Mouse (Mus musculus) liver, postnatal 0 days (tissue): ENCODE measurements around the gene Gm47283. TPM values are rescaled to one million over a fixed set of nuclear protein-coding genes. Genes with fewer than 3 reads are reported as not detected.
"Not testable (repeated sequence)": the region's sequence is repeated elsewhere in the genome, so short reads cannot be mapped to it uniquely, and the experiment has no call there.

Experiments
- ATAC-seq: fragments of 200-750 bp; cut with Nextera tagmentation; 2 replicates; pipeline ENCODE4 v1.8.0; 2017; ENCODE audit warnings: mild to moderate bottlenecking, moderate library complexity
- DNase-seq: peaks from one replicate; pipeline ENCODE4 v3.0.0-alpha.2; 2016
- H3K27ac ChIP-seq: fragments of 300-500 bp; sonication (generic); 2 replicates; pipeline ENCODE4 v1.5.1; 2014; ENCODE audit warnings: antibody characterized with exemption, moderate library complexity, mild to moderate bottlenecking, low read depth
- H3K27me3 ChIP-seq: fragments of 300-500 bp; sonication (generic); 2 replicates; pipeline ENCODE4 v1.6.1; 2014; ENCODE audit warnings: low read length, control low read depth, mixed read lengths; ENCODE audit not compliant: insufficient read depth
- H3K36me3 ChIP-seq: fragments of 300-500 bp; sonication (generic); replicated peaks from 2 replicates; pipeline ENCODE4 v1.6.1; 2014; ENCODE audit warnings: mild to moderate bottlenecking, control low read depth, low read length, moderate library complexity, mixed read lengths; ENCODE audit not compliant: insufficient read depth
- H3K4me1 ChIP-seq: fragments of 300-500 bp; sonication (generic); 2 replicates; pipeline ENCODE4 v1.6.1; 2014; ENCODE audit warnings: antibody characterized with exemption, mild to moderate bottlenecking, control low read depth; ENCODE audit not compliant: insufficient read depth
- H3K4me2 ChIP-seq: fragments of 300-500 bp; sonication (generic); 2 replicates; pipeline ENCODE4 v1.6.1; 2014; ENCODE audit warnings: low read depth, mild to moderate bottlenecking, low read length, moderate library complexity, mixed read lengths
- H3K4me3 ChIP-seq: fragments of 300-500 bp; sonication (generic); 2 replicates; pipeline ENCODE4 v1.5.1; 2014; ENCODE audit warnings: low read depth, low read length
- H3K9ac ChIP-seq: fragments of 300-500 bp; sonication (generic); replicated peaks from 2 replicates; pipeline ENCODE4 v1.6.1; 2014; ENCODE audit warnings: mild to moderate bottlenecking, moderate library complexity
- H3K9me3 ChIP-seq: fragments of 300-500 bp; sonication (generic); 2 replicates; pipeline ENCODE4 v1.6.1; 2016; ENCODE audit warnings: mild to moderate bottlenecking, control low read depth, low read length, mixed read lengths
- WGBS: fragments of 180-500 bp; shearing (Covaris S2); extraction: QIAGEN DNeasy Blood & Tissue Kit; methylation state at CpG from one replicate; pipeline ENCODE4 v1.1.7; 2014; ENCODE audit not compliant: insufficient replicate concordance; 5-methylcytosine and 5-hydroxymethylcytosine counted together
- polyA plus RNA-seq: library from polyadenylated mRNA; unstranded; fragments of >200 nt; fragmentation: Nextera tagmentation; extraction: Ambion mirVana; gene quantifications from 2 replicates; pipeline ENCODE4 v1.2.1, GENCODE M21; 2015

Gene Gm47283
- polyA plus RNA-seq, 1 experiment from 2014 or later = not detected

GRCm38 (mm10) chrY:90754721-90755120, 29.8 kb upstream of the Gm47283 start, which contains the start of gene Gm21860:
Gm21860 (minus strand) TSS chrY:90754821.
- not testable (repeated sequence) for DNase-seq, H3K4me1 ChIP-seq, H3K36me3 ChIP-seq, H3K27ac ChIP-seq, H3K9me3 ChIP-seq, H3K4me2 ChIP-seq, ATAC-seq, H3K27me3 ChIP-seq, H3K9ac ChIP-seq, H3K4me3 ChIP-seq
- WGBS = no CpG with 5 or more reads among the region's 8 CpGs

- not testable (repeated sequence) for H3K36me3 ChIP-seq
- no CpG with 5 or more reads among the region's 8 CpGs for WGBS
Measured at GRCm38 (mm10) chrY:90839077-90839476, 54.5 kb downstream of the Gm47283 start, which contains the start of gene Gm21748. Gm21748 (minus strand) TSS chrY:90839177.

More at GRCm38 (mm10) chrY:90839077-90839476, 54.5 kb downstream of the Gm47283 start, which contains the start of gene Gm21748:
- H3K4me1 ChIP-seq, H3K4me2 ChIP-seq, H3K9ac ChIP-seq, H3K27me3 ChIP-seq, H3K4me3 ChIP-seq, ATAC-seq, DNase-seq, H3K27ac ChIP-seq, H3K9me3 ChIP-seq: not testable (repeated sequence)

Other genes with a start within 250 kb of the Gm47283 start
- not detected in 2 replicates for gene Gm21860, start 29.9 kb upstream of the Gm47283 start, polyA plus RNA-seq
- gene Gm21748, start 54.4 kb downstream of the Gm47283 start, polyA plus RNA-seq = not detected in 2 replicates